Mouse (Mus musculus) embryo, embryonic 11.5 days (tissue): ENCODE data around the gene Ush2a.

Experiments used
- DNase-seq: peaks from one replicate; pipeline ENCODE4 v3.0.0-alpha.2; 2012; ENCODE audit warnings: low read depth, low spot score

The Ush2a gene

DNA sequence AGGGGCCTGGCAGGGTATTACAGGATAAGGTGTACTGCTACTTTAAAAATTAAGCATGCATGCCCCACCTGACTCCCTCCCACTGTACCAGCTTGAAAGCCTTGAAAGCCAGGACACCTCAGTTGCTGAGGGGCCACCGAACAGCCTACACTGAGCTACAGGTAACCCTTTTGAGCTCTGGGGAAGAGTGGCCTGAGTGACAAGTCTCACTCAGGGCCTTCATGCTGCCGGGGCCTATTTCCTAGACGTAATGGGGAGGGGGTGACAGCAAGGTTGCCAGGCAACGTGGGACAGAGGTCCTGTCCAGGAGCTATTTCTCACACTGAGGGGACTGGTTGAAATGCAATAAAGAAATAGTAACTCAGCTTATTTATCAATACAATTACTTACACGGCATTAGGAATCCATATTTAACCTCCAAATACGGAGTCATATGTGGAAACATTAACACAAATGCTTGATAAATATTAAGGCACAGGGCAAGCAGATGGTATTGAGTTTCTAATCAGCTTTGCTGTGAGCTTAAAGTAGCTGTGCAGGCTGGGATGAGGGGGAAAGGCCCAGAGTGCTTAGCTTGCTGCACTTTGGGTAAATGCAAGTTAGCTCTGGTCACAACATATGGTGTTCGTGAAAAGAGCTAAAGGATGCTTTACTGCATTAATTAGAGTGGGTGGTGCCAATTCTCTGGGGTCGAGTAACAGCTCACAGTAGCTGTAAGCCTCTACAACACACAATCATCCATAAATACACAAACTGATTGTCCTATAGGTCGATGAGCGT is at the start of gene Ush2a:
TSS of gene Ush2a (plus strand) at position 121 of the 780 bp plus-strand sequence.
- no peak for DNase-seq

DNA sequence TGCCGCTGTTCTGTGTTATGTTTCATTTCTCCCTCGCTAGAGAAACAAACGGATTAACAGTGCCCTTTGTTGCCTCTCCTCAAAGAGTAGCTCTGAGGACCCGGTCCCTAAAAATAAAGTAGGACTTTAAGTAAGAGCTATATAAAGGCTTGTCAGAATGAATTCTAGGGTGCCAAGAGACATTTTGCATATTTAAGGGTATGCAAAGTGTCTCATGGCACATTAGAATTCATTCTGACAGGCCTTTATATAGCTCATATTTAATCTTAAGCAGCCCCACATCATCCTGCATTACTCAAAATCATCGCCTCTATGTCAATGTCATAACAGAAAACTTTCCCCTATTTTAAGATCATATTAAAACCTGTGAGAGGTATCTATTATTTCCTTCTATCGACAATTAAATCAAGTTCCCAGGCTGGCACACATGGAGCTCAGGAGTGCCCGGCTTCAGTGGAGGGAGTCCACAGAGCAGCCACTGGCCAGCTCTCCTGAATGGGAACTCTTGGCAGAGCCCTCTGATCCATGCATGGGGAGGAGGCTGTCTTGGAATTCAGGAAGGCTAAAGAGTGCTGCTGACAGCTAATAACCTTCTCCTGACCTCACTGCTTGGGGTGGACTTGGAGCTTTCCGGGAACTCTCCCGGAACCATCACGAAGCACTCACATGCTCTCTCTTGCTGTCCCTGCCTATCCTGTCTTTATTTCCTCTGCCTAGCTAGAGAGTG is 46.8 kb upstream of the Ush2a start:
- no peak for DNase-seq

DNA sequence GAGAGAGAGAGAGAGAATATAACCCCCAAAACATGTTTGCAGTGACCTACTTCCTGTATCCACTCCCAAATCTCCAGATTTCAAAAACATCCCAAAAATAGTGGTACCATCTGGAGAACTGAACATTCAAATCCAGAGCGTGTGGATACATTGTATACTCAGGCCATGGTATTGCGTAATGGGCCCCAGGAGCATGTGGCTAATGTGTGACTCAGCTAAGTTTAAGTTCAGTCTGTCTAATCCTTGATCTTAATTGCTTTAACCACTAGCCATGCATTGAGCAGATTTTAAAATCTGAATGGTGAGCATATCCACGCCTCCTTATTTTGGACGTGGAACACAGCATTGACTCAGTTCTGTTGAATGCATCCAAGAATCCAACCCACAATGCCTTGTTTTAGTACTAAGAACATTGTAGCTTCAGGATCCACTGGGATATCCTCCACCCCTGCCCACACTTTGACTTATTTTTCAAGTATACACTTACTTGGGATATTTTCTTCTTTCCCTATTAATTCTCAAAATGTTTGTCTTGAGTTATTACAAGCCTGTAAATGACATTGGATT is 40.5 kb upstream of the Ush2a start:
- no peak for DNase-seq

DNA sequence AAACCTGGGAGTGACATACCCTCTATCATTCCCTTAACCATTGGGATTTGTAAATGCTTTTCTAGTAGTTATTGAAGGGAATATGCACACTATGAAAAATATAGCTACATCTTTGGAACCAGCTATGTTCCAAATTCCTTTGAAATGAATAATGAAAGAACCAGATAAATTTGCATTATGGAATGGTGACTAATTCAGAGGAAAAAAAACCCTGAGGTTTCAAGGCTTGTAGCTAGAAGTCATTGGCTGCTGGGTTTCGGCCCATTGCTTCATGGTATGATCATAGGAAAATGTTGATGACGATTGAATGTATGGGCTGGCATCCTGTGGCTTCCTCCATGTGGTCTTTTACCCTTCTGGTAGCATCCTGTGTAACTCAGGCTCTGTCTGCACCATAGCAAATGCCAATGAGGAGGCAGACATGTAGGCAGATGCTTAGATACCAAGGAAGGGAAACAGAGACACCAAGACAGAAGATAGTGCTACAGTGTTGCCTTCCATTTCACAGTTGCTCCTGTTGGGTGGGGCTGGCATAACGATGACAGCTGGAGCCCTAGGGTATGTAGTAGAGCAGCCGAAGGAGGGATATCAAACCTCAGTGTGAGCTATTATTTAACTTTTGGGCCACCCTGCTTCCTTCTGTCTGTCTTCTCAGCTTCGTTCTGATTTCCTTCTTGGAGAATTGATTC is 28.6 kb upstream of the Ush2a start:
- no peak for DNase-seq

DNA sequence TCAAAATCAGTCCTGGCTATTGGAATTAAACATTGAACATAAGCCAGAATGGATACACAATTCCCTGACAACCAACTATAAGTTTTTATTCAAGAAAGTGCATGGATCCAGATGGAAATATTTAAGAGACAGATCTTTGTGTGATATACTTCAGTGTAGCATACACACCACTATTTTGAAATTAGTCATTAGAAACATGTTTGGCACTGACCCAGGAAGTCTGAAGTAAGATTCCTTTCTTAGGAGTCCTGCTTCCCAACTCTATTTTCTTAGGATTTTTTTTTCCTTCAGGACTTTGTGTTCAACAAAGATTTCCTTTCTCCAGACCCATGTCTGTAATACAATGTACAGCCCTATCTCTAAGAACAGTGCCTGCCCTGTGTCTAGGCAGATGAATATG is 23.2 kb upstream of the Ush2a start:
- DNase-seq = no peak

DNA sequence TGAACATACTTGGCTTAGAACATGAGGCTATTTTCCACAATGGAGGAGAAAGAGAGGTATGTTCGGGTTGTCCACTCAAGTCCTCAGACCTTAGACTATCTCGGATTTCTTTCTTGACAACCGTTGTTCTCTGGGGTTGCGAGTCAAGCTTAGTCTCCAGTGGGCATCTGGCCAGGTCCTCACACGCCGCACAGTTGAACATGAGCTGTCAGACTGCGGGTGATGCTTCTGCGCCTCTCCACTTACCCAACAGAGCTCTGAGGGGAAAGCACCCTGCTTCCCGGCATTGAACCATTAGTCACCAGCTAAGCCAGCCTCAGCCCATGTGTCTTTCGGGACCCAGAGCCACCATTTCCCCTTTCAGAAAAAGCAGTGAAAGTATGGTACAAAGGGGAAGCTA is 20.1 kb upstream of the Ush2a start:
- DNase-seq = no peak

DNA sequence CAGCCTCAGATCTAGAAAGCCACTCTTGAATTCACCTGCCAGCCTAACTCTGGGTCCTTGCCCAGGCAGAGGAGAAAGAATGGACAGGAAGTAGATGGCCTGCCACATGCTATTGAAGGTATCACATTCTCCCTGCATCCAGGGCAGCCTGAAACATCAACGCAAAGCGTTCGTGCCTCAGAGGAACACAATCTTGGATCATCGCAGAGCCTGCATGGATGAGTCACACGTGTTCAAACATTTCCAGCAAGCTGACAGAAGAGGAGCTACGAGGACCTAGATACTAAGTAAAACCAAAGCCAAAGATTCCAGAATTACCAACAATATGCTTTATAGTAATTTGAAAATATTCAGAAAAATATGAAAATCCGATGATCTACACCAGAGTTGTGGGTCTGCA is 4.3 kb upstream of the Ush2a start:
- DNase-seq = no peak

DNA sequence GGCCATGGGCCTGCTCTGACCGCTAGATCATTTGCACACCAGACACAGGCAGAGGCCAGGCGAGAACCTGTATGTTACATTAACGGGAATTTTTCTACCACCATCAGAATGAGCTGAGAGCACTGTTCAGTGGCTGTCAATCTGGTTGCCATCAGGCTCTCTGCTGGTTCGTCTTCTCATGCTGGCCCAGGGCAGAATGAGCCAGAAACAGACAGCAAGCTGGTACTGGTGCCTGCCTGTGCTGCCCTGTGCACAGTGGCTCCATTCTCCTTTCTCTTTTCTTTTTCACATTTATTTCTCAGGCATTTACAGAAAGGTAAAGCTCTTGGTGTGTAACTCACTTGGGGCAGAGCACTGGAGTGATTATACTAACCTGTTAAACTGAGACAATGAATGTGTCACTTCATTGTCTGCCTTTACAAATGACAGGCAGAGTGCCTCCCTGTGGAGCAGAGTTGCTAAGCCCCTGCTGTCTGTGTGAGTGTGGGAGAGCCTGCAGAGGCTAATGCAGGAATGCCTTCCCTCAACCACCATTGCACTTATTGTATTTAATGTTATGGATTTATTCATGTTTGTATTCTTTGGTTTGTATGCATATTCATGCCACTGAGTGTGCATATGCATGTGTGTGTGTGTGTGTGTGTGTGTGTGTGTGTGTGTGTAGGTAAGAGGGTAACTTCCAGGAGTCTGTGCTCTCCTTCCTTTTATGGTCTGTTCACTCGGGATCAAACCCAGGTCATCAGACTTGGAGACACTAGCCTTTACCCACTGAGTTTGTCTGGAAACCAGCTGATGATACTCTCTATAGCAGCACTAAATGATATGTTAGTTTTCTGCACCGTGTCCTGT is 1.3 kb upstream of the Ush2a start:
- no peak for DNase-seq

DNA sequence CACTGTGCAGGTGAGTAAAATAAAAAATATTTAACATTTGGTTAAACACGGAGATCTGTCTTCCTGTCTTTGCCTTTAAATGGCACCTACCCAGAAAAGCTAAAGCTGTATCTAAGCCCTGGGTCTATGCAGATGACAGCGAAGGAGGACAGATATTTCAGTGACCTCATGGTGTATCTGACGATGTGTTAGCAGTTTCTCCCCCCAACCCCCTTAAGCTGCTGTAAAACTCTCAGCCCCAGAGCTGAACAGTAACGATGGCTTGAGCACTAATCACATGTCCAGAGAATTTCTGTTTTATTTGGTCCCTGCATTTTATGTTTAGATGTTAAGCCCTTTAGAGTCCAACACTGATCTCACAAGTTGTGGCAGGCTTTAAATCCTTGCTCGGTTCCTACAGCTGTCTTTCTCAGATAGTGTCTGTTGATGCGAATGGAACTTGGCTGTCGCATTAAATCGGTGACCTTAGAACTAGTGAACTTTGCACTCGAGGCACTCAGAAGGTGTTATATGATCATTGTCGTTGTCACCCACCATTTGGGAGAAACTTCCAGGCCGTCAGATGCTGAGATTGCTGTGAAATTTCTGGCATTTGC is 5.4 kb downstream of the Ush2a start:
- DNase-seq = no peak

DNA sequence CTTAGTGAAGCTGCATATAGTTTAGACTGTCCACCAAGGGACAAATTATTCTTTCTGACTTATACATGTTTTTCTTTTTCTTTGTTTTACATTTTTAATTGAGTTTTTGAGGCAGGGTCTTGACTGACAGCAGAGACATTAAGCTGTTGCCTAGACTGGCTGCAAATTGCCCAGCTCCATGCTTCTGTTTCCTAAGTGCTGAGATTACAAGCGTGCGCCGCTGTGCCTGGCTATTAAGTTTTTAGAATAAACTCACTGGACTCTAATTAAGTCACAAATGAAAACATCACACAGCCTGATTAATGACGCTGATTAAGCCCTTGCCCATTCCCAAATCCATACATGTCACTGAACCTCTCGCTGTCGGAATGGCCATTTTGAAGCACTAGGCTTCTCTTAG is 7.2 kb downstream of the Ush2a start:
- no peak for DNase-seq

DNA sequence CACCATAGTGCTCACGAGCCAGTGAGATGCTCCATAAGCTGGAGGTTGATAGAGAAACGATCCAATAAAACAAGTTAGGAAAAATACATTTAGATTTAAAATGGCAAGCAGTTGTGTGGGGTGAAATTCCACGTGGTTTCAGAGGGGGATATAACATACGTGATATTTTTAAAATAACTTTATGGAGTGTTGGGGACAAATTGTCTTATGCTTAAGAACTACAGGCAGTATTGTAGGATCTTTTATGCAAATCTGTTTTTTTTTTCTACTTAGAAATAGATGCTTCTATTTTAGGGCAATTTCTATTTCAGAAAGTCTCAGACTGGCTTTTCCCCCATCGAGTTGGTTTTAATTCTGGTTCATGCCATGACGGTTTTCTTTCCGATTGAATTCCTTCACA is 51.5 kb downstream of the Ush2a start:
- no peak for DNase-seq

DNA sequence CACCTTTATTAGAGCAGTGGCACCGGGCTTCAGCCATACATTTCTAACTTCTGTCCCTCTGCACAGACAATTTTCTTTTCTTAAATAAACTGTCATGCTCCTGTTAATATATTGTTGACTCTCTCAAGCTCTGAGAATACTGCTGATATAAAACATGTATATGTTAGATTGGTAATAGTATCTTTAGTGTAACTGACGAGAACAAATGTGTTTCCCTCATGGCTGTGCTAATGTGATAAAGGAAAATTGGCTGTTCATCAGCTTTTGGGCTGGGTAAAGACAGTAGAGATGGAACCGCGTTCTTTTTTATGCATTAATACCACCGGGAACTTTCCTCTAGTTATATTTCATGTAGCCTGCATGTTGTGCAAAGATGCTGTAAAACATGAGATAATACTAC is 54.8 kb downstream of the Ush2a start:
- DNase-seq = no peak

DNA sequence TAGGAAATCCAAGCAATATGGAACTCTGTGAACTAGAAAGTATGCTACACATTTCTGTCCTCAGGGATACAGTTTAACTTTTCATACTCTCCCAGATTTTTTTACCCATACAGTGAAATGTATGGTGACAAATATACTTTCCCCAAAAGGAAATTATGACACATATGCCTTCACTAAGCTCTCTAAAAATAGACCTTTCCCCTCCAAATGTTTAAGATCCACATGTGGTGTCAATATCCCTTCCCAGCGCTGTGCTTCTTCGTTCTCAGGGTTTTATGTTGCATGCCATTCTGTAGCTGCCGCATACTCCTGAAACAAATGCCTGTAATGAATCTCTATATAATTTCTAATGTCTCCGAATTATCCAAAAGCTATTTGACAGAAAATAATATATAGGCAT is 58.4 kb downstream of the Ush2a start:
- DNase-seq = no peak

DNA sequence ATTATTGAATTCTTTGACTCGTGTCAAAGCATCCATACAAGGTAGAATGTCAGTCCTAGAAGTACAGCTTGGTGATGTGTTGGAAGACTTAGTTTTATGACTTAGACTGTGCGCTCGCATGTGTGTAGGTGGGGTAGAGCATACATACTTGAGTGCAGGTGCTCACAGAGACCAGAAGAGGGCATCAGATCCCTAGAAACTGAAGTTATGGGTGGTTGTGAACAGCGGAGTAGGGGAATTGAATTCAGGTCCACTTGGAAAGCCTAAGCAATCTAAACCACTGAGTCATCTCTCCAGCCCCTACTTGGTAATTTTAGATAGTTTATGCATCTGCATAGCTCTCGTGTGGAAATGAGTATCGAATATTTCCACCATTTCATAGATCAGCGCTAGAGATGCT is 59.7 kb downstream of the Ush2a start:
- DNase-seq = no peak

DNA sequence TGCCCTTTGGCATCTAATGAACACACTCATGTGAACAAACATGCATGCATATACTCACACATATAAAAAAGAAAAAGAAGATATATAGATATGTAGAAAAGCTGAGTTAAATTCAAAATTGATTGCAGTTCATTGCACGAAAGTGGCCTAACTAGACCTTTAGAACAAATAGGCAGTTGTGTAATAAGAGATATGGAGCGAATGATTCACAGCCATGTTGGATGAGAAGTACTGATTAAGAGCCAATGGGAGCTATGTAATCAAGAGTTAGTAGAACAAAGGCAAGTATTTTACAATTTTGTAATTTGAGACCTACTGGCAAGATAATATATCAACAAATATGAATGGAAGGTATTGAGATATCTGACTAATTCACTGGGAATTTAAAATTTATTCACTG is 68.6 kb downstream of the Ush2a start:
- DNase-seq = no peak

DNA sequence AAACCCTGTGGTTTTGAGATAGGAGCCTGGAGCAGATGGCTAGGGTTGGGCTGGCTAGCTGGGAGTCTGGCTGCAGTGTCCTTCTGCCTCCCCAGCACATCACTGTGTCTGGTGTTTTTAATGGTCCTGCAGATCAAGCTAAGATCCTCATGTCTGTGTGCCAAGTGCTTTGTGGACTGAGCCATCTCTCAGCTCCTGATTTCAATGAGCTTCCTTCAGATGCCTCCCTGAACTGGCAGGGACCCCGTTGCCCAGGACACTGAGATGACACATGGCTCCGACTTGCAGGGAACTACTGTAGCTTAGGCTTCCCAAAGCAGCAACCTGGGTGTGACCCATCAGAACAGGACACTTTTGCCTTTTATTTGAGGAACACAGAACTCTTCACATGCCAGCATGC is 72.1 kb downstream of the Ush2a start:
- DNase-seq = no peak

DNA sequence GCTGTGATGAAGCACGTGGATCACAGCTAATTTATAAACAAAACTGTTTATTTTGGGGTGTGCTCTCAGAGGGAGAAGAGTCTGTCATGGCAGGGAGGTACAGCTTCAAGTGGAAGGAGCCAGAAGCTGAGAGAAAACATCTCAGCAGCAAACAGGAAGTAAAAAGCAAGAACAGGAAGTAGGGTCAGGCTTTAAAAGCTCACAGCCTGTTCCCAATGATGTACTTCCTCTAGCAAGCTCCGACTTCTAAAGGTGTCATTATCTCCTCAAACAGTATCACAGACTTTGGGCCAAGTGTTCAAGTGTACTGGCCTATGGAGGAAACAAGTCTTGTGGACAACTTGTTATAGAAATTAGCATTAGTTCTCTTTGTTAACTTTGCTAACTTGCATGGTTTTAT is 85.9 kb downstream of the Ush2a start:
- no peak for DNase-seq

DNA sequence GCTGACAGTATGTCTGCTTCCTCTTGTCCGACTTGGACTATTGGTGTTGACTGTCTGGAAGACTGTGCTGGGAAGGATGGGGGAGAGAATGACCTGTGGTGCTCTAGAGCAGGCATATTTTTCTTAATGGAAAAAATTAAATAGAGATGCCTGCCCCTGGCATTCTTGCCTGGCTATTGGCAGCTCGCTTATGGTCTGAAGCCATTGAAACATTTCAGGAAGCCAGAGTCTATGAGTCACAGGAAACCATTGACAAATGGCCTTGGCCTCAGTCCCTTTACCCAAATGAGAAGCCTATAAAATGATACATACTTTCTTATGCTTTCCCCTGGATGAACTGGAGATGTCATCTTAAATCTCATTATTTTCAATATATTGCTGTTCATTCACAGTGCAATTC is 92.9 kb downstream of the Ush2a start:
- no peak for DNase-seq

DNA sequence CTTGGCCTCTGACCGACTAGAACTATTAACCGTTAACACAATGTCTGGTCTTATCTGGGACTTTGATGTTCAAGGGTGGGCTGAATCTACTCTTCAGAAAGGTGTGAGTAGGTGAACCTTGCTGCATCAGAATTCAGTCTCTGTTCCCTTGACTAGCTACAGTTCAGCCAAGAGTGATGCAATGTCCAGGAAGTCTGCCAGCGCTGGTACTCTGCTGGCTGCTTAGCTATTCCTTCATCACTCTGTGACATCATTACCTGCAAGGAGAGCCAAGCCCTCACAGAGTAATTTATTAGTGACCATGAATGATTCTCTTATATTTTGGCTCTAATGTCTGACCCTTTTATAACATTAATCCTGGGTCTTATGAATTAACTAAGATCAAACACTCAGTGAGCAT is 101.7 kb downstream of the Ush2a start:
- no peak for DNase-seq

DNA sequence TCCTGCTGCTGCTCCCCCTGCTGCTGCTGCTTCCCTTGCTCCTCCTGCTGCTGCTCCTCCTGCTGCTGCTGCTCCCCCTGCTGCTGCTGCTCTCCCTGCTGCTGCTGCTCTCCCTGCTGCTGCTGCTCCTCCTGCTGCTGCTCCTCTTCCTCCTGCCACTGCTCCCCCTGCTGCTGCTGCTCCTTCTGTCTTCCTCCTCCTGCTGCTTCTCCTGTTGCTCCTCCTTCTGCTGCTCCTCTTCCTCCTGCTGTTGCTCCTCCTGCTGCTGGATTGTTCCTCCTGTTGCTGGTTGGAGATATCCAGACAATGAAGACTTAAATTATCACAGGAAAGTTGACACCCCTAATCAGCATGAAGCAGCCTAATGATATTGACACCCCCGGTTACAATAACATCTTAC is 123.4 kb downstream of the Ush2a start:
- no peak for DNase-seq

DNA sequence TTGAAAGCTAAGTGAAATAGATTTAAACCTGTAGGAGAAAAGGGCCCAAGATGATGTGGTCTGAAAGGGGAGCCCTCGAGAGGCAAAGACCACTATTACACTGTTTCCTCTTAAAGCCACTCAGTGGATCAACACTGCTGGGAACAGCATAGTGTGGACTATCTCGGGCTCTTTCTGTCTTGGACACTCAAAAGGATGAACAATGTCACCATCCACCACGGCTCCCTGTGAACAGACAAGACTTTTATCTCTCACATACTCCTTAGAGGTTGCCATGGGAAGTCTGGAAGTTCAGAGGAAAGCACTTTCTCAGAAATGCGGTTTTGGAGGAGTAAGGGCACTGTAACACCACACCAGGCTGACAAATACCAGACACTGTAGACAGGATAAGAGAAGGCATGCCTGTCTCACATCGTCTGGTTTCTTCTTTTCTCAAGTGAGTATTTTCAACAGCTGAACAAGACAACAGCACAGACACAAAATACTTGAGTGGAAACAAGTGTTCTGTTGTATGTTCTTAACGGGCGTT is 124.0 kb downstream of the Ush2a start:
- DNase-seq = no peak
